Mouse (Mus musculus): ENCODE data around the gene Nprl2. TPM values are rescaled to one million over a fixed set of nuclear protein-coding genes. Genes with fewer than 3 reads are reported as not detected.

Gene Nprl2
- 40.8 and 42.6 TPM in 2 replicates for polyA plus RNA-seq (2015; fragmentation: Nextera tagmentation; extraction: Ambion mirVana)

- Histone ChIP-seq H3K9ac (ENCODE audit: low read length) (peak within 1 kb of the TSS; percentile 74), H3K36me3 (ENCODE audit: control insufficient read depth, insufficient read depth, low read length) (peaks cover 23% of the 10 kb centered on the region; the same call in 1 of the 2 replicates), H3K4me3 (replicated peaks; ENCODE audit: low read length) (peak within 1 kb of the TSS; percentile 66), H3K4me1 (ENCODE audit: control insufficient read depth, insufficient read depth, low read length) (peaks cover 24% of the 10 kb centered on the region), H3K27me3 (ENCODE audit: control insufficient read depth, insufficient read depth, low read length) (no peaks in the 10 kb centered on the region), H3K9me3 (replicated peaks; ENCODE audit: control insufficient read depth, low read length) (no peaks in the 10 kb centered on the region), H3K4me2 (ENCODE audit: low read depth, low read length) (peak within 1 kb of the TSS; percentile 76), H3K27ac (ENCODE audit: low read length) (peak within 1 kb of the TSS; percentile 64; the same call in 1 of the 2 replicates)
- WGBS: under 1% methylated on average over 46 of the region's 46 CpGs
- ATAC-seq (ENCODE audit: insufficient read depth, low FRiP score): peak; percentile 91
Observed at GRCm38 (mm10) chr9:107541474-107542351, at the start of gene Nprl2, which contains the start of gene Cyb561d2. Gene Nprl2, plus strand, starts transcription at chr9:107542226. Gene Cyb561d2, minus strand, starts transcription at chr9:107542193.

GRCm38 (mm10) chr9:107493511-107493910 lies 48.5 kb upstream of the Nprl2 start:
- Histone ChIP-seq H3K9me3 (replicated peaks; ENCODE audit: control insufficient read depth, low read length) (no peaks in the 10 kb centered on the region), H3K4me1 (ENCODE audit: control insufficient read depth, insufficient read depth, low read length) (no peaks in the 10 kb centered on the region), H3K27ac (ENCODE audit: low read length) (no peak overlapping the region), H3K27me3 (ENCODE audit: control insufficient read depth, insufficient read depth, low read length) (no peaks in the 10 kb centered on the region), H3K4me3 (replicated peaks; ENCODE audit: low read length) (no peak overlapping the region), H3K4me2 (ENCODE audit: low read depth, low read length) (no peak overlapping the region), H3K36me3 (ENCODE audit: control insufficient read depth, insufficient read depth, low read length) (no peaks in the 10 kb centered on the region), H3K9ac (ENCODE audit: low read length) (no peak overlapping the region)
- 53% methylated on average over 1 of the region's 1 CpGs for WGBS
- ATAC-seq (ENCODE audit: insufficient read depth, low FRiP score): no peak

- H3K9me3 ChIP-seq (replicated peaks; ENCODE audit: control insufficient read depth, low read length): no peaks in the 10 kb centered on the region
- no peak overlapping the region for H3K9ac ChIP-seq (ENCODE audit: low read length)
- WGBS: 77% methylated on average over 12 of the region's 12 CpGs
- ATAC-seq (ENCODE audit: insufficient read depth, low FRiP score): no peak
- H3K27me3 ChIP-seq (ENCODE audit: control insufficient read depth, insufficient read depth, low read length): no peaks in the 10 kb centered on the region
- no peaks in the 10 kb centered on the region for H3K4me1 ChIP-seq (ENCODE audit: control insufficient read depth, insufficient read depth, low read length)
- no peak overlapping the region for H3K4me2 ChIP-seq (ENCODE audit: low read depth, low read length)
- H3K4me3 ChIP-seq (replicated peaks; ENCODE audit: low read length): no peak overlapping the region
- no peak overlapping the region for H3K27ac ChIP-seq (ENCODE audit: low read length)
- no peaks in the 10 kb centered on the region for H3K36me3 ChIP-seq (ENCODE audit: control insufficient read depth, insufficient read depth, low read length)
Observed at GRCm38 (mm10) chr9:107494238-107494637, 47.8 kb upstream of the Nprl2 start.

GRCm38 (mm10) chr9:107496359-107496758 lies 45.7 kb upstream of the Nprl2 start:
- WGBS: 67% methylated on average over 3 of the region's 3 CpGs
- Histone ChIP-seq H3K9ac (ENCODE audit: low read length) (no peak overlapping the region), H3K9me3 (replicated peaks; ENCODE audit: control insufficient read depth, low read length) (no peaks in the 10 kb centered on the region), H3K36me3 (ENCODE audit: control insufficient read depth, insufficient read depth, low read length) (no peaks in the 10 kb centered on the region), H3K4me3 (replicated peaks; ENCODE audit: low read length) (no peak overlapping the region), H3K27ac (ENCODE audit: low read length) (no peak overlapping the region), H3K4me2 (ENCODE audit: low read depth, low read length) (no peak overlapping the region), H3K4me1 (ENCODE audit: control insufficient read depth, insufficient read depth, low read length) (no peaks in the 10 kb centered on the region), H3K27me3 (ENCODE audit: control insufficient read depth, insufficient read depth, low read length) (no peaks in the 10 kb centered on the region)
- no peak for ATAC-seq (ENCODE audit: insufficient read depth, low FRiP score)

GRCm38 (mm10) chr9:107500708-107501286 lies 41.2 kb upstream of the Nprl2 start:
- H3K4me2 ChIP-seq (ENCODE audit: low read depth, low read length): no peak overlapping the region
- H3K4me1 ChIP-seq (ENCODE audit: control insufficient read depth, insufficient read depth, low read length): no peaks in the 10 kb centered on the region
- H3K36me3 ChIP-seq (ENCODE audit: control insufficient read depth, insufficient read depth, low read length): no peaks in the 10 kb centered on the region
- no peaks in the 10 kb centered on the region for H3K27me3 ChIP-seq (ENCODE audit: control insufficient read depth, insufficient read depth, low read length)
- no peak overlapping the region for H3K4me3 ChIP-seq (replicated peaks; ENCODE audit: low read length)
- H3K27ac ChIP-seq (ENCODE audit: low read length): no peak overlapping the region
- H3K9ac ChIP-seq (ENCODE audit: low read length): no peak overlapping the region
- ATAC-seq (ENCODE audit: insufficient read depth, low FRiP score): no peak; the same call in 1 of the 2 replicates
- WGBS: 83% methylated on average over 3 of the region's 3 CpGs
- H3K9me3 ChIP-seq (replicated peaks; ENCODE audit: control insufficient read depth, low read length): no peaks in the 10 kb centered on the region

GRCm38 (mm10) chr9:107502131-107502846 lies 39.7 kb upstream of the Nprl2 start:
- H3K4me2 ChIP-seq (ENCODE audit: low read depth, low read length): no peak overlapping the region
- no peaks in the 10 kb centered on the region for H3K36me3 ChIP-seq (ENCODE audit: control insufficient read depth, insufficient read depth, low read length)
- no peaks in the 10 kb centered on the region for H3K4me1 ChIP-seq (ENCODE audit: control insufficient read depth, insufficient read depth, low read length)
- no peak overlapping the region for H3K27ac ChIP-seq (ENCODE audit: low read length)
- H3K9ac ChIP-seq (ENCODE audit: low read length): no peak overlapping the region
- WGBS: 84% methylated on average over 12 of the region's 12 CpGs
- H3K27me3 ChIP-seq (ENCODE audit: control insufficient read depth, insufficient read depth, low read length): no peaks in the 10 kb centered on the region
- no peak for ATAC-seq (ENCODE audit: insufficient read depth, low FRiP score)
- no peak overlapping the region for H3K4me3 ChIP-seq (replicated peaks; ENCODE audit: low read length)
- H3K9me3 ChIP-seq (replicated peaks; ENCODE audit: control insufficient read depth, low read length): no peaks in the 10 kb centered on the region

- H3K4me1 ChIP-seq (ENCODE audit: control insufficient read depth, insufficient read depth, low read length): no peaks in the 10 kb centered on the region
- H3K27me3 ChIP-seq (ENCODE audit: control insufficient read depth, insufficient read depth, low read length): no peaks in the 10 kb centered on the region
- no peak overlapping the region for H3K4me3 ChIP-seq (replicated peaks; ENCODE audit: low read length)
- no peak overlapping the region for H3K4me2 ChIP-seq (ENCODE audit: low read depth, low read length)
- 76% methylated on average over 19 of the region's 19 CpGs for WGBS
- H3K27ac ChIP-seq (ENCODE audit: low read length): no peak overlapping the region
- ATAC-seq (ENCODE audit: insufficient read depth, low FRiP score): no peak
- no peaks in the 10 kb centered on the region for H3K9me3 ChIP-seq (replicated peaks; ENCODE audit: control insufficient read depth, low read length)
- no peak overlapping the region for H3K9ac ChIP-seq (ENCODE audit: low read length)
- no peaks in the 10 kb centered on the region for H3K36me3 ChIP-seq (ENCODE audit: control insufficient read depth, insufficient read depth, low read length)
Observed at GRCm38 (mm10) chr9:107504662-107505537, 37.1 kb upstream of the Nprl2 start.

GRCm38 (mm10) chr9:107508266-107508665 lies 33.8 kb upstream of the Nprl2 start:
- no peak for ATAC-seq (ENCODE audit: insufficient read depth, low FRiP score)

More at GRCm38 (mm10) chr9:107508266-107508665, 33.8 kb upstream of the Nprl2 start:
- H3K9ac ChIP-seq (ENCODE audit: low read length): no peak overlapping the region
- H3K4me3 ChIP-seq (replicated peaks; ENCODE audit: low read length): no peak overlapping the region
- H3K4me1 ChIP-seq (ENCODE audit: control insufficient read depth, insufficient read depth, low read length): no peaks in the 10 kb centered on the region
- no peak overlapping the region for H3K27ac ChIP-seq (ENCODE audit: low read length)
- H3K9me3 ChIP-seq (replicated peaks; ENCODE audit: control insufficient read depth, low read length): no peaks in the 10 kb centered on the region
- no peak overlapping the region for H3K4me2 ChIP-seq (ENCODE audit: low read depth, low read length)
- no peaks in the 10 kb centered on the region for H3K27me3 ChIP-seq (ENCODE audit: control insufficient read depth, insufficient read depth, low read length)
- WGBS: 53% methylated on average over 10 of the region's 10 CpGs
- H3K36me3 ChIP-seq (ENCODE audit: control insufficient read depth, insufficient read depth, low read length): no peaks in the 10 kb centered on the region
